Mouse (Mus musculus) urinary bladder, adult 2 months (tissue): ENCODE results near the gene Rrbp1. TPM values are rescaled to one million over a fixed set of nuclear protein-coding genes. Genes with fewer than 3 reads are reported as not detected.
A peak's percentile ranks its signal among the peaks of the same experiment; 100 is the strongest.

Source experiments
- DNase-seq: peaks from one replicate; pipeline ENCODE4 v3.0.0; 2022; ENCODE audit warnings: low spot score
- polyA plus RNA-seq: library from polyadenylated mRNA; depleted of rRNA; stranded (reverse); fragments of >200 nt; gene quantifications from 2 replicates; pipeline ENCODE4 v1.2.3, GENCODE M21; 2012; rRNA removed

Rrbp1 gene
- 163 and 206 TPM in 2 replicates for polyA plus RNA-seq

DNA sequence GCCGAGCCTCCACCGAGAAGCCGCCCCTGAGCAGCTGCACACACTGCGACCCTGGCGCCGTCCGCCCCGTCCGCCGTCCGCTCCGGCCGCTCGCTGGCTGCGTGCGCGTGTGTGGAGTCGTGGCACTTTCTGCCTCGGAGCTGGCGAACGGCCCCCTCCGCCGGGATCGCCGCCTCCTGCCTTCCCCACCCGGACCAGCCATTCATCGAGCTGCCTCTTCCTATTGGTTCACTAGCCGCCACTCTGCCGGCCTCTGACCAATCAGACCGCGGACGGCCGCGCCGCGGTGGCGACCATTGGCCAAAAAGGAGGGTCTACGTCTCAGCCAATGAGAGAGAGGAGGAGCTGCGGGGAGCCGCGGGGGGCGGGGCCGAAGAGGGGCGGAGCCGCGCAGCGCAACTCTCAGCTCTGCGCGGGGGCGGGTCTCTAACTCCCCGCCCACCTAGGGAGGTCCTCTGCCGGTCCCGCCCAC, at the start of gene Rrbp1:
Gene Rrbp1, minus strand, starts transcription at position 184 of the 472 bp plus-strand sequence.
- DNase-seq, result peak; percentile 97

DNA sequence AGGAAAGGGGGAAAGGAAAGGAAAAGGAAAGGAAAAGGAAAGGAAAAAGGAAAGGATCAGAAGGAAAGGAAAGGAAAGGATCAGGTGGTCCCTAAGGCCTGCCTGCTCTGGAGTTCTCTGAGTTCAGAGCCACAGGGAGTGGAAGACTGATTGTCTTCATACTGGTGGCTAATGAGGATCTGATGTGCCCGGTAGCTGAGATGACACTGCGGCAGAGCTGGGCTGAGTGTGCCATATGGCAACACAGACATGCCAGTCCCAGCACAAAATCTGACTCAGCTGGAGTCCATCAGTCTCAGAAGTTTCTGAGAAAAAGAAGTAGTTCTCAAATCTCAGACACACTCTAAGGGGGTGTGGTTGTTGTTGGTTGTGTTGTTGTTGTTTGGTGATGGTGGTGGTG, 46.7 kb upstream of the Rrbp1 start:
- DNase-seq, result no peak

DNA sequence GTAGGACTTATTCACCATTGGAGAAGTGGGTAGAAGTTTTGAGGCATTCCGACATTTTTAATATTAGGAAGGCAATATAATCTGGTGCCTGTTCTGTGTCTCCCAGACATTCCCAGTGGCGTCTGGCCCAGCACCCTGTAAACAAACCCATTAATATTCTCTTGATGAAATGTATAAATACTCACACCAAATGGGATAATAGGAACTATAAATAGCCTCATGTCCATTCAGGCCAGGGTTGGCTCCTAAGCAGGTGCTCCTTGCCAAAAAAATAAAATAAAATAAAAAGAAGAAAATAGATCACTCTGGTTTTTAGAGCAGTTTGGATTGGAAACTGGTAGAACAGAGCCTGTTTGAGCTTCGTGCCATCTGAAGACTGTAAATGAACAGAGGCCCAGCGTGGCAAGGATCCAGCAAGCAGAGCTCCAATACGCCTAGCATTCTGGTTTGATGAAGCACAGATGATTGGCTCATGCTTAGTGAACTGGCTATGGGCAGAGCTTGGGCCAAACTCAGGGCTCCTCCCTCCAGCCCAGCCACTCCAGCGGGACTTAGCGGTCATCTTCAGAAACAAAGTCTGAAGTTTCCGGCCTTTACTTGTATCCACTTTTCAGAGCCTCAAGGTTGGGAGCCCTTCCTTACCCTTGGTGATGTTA, 41.5 kb upstream of the Rrbp1 start:
- DNase-seq, result no peak

DNA sequence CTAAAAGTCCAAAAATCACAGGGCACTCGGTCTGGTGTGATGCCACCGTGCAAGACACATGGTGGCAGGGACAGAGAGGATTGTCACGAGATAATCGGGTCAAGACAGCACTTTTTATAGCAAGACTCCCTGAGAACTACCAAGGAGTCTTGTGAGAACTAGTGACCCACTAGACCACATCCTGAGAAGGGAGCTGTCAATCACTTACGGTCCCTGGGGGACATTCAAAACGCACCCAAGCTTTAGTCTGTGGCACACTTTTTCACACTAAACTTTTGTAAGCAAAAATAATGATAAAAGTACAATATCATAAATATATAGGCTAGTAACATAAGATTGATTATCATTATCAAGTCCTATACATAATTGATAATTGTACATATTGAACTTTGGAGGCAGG, 39.8 kb upstream of the Rrbp1 start:
- DNase-seq, result no peak

DNA sequence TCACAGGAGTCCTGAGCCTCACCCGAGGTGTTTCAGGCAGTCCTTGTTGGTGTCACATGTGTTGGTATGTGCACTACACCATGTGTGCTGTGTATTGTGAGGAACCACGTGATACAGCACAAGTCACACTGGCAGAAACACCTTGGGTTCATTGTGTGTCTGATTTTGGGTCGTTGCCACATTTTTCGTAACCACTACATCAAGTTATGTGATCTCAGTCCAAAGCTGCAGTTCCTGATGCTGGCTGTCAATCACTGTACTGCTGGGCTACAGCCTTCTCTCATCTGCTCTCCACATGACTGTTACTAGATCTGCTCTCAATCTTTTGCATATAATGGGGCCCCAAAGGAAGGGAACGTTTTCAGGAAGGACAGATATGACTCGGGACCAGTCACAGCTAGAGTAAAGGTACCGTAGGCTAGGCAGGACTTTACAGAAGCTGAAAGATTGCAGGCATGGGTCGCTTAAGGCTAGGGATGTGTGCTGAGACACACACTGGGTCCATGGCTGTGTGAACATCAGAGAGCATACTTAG, 39.1 kb upstream of the Rrbp1 start:
- DNase-seq, result no peak

DNA sequence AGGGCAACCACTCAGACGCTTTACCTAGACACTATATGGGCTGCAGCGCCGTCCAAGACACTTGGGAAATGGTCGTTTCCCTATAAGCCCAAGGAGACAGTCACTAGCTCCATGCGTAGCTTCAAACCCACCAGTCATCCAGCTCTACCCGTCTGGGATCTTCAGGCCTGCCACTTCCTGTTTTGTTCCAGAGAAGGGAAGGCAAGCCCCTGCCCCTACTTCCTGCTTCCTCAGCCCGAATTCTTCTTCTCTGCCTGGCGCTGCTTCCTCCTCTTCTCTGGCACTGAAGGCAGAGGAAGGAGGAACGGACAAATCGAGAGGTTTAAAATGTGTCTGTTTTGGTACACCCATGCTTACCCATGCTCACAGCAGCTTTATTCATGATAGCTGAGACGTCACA, 35.9 kb upstream of the Rrbp1 start:
- no peak for DNase-seq

DNA sequence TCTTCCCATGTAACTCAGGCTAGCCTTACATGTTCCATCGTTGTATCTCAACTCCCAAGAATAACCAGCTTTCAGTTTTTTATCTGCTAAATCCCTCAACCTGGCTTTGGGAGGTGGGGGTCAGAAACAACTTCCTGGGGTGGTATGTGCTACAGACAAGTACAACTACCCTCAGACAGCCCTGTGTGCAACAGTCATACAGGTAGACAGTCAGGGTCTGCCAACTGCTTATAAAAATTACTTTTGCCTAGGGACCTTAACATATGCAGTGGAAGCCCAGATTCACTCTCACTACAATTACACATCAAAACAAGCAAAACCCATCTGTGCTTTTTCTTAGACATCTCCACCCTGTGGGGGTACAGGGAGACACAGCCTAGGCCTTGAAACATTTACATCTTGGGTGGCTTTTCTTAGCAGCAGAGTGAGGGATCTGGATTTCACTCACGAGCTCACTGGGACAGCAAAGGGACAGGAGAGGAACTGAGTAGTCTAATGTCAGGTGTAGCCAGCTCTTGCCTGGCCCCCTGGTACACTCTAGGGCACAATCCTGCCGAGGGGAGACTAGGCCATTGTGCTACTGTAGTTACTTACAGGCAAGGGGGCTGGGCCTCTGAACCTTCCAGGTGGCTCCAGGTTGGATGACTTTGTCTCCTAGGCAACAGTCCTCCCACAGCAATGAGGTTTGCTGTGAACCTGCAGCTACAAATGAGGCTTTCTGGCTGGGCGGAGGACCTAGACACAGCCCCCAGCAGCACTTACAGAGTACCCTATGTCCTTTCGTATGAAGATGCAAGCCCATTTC, 34.9 kb upstream of the Rrbp1 start:
- DNase-seq, result no peak

DNA sequence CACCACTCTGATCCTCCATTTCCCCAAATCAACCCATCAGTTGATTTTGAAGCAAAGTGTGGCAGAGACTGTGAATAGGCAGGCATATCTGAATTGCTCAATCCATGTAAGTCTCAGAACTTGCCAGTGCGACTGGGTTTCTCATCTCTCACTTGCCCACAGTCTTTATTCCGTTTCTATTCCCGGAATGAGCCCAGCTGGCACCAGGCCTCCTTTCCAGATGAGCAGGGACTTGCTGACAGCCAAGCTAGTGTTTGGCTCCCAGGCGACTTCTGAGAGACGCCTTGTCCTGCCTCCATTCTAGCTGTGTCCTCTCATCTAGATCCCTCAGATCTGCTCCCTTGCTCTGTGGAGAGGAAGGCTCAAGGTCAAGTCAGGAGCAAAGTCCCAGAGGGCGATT, 33.7 kb upstream of the Rrbp1 start:
- DNase-seq, result no peak

DNA sequence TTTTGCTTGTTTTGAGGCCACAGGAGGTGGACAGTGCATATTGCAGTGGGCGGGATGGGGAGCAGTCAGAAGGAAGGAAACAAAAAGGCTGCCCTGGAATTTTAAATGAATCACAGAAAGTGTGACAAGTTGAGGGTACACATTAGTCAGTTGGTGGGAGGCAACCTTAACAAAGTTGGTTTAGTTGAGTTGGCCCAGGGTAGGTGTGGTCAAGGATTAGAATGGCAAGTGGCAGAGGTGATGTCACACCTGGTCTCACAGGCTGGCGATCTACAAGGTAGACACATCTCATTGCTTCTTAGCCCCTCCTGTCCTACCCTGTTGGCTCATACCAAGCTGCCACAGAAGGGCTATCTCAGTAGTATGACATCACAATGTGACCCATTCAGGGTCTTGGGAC, 21.6 kb upstream of the Rrbp1 start, which contains the start of gene Banf2:
Gene Banf2, plus strand, starts transcription at position 396 of the 400 bp plus-strand sequence.
- DNase-seq, result no peak

DNA sequence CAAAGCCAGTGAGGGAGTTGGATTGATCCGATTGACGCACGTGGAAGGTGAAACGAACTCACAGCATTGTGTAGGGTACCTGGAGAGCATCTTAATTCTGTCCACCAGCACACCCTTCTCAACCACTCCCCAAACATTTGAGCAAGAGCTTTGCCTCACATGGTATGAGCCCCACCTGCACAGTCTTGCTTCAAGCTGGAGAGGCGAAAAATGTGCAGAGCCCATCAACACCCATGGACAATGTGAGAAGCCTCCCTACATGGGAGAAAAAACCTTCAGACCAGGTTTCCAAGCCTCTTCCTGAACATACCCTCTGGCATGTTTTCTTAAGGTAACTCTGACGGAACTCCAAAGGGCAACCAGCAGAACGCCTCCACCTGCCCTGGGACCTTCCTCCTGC, 19.7 kb upstream of the Rrbp1 start:
- no peak for DNase-seq

DNA sequence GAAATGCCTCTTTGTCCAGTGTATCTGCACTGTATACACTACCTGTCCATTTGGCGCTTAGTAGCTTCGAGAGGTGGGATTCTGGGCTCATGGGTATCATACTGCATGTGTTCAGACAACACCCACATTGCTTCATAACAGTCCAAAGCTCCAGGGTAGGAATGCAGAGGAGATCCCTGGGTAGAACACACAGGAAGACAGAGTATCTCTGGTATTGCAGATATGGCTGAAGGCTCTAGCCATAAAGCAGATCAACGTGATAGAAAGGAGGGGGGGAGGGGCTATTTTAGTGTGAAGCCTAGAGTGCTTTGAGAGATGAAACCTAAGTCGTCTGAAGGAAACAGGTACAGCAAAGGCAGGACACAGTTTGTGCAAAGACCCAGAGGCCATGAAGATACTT, 15.4 kb upstream of the Rrbp1 start:
- no peak for DNase-seq

DNA sequence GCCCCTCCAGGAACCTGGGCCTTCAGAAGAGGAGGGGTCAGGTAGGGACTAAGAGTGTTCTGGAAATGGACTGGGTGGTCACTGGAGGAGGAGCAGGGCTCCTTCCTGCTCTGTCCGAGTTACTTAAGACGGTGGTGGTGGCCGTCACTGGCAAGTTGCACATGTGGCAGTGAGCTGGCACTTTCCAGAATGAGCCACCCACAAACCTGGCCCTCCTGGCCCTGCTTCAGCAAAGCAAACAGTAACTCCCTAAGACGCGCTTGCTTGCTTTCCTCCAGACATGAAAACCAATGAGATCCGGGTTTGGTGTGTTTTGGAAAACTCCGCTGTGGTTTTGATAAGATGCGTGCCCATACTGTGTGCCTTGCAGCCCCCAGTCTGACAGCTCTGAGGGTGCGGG, 14.3 kb upstream of the Rrbp1 start:
- no peak for DNase-seq

DNA sequence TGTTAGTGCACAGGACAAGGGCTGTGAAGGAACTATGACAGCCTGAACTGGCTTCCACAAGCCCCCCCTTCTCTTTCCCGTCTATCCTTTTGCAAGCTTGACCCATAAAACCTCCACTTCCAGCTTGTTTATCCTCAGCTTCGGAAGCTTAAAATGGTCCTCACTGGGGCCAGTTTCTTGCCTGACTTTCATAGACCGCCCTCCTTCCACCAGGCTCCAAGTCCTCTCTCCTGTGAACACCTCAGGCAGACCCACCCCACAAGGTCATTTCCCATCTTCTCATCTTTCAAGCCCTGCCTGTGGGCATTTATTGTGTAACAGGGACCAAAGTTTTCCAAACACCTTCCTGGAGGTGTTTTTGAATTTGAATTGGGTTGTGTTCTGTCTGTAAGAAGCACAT, 11.4 kb upstream of the Rrbp1 start:
- DNase-seq, result no peak

DNA sequence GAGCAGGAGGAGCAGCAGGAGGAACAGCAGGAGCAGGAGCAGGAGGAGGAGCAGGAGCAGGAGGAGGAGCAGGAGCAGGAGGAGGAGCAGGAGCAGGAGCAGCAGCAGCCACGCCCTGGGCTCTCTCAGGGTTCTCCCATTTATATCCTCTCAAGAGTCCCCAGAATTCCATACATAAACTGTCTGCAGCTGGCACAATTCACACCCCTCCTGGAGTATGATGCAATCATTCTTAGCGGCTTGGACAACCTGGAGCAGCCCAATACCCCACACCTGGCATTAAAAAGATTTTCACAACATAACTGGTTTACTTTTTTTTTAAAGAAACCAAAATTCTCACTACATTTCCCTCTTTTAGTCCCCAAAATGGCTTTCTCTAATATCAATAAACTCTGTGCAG, 8.9 kb upstream of the Rrbp1 start:
- DNase-seq, result no peak

DNA sequence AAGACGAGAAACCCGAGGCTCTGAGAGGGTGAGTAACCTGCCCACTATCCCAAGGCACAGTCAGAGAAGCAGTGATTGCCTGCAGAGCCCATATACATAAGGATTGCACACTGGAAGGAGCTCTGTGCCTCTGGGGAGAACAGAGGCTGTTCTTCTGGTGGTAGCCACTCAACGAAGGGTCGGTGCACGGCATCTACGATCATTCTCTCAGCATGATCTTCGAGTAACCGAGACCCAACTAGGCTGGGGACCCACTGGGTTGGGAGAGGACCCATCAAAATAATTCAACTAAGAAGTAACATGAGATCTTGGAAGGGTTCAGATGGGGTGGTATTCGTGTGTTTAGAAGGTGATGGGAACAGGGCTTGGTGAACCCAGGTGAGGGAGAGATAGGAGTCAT, 4.8 kb upstream of the Rrbp1 start:
- no peak for DNase-seq

DNA sequence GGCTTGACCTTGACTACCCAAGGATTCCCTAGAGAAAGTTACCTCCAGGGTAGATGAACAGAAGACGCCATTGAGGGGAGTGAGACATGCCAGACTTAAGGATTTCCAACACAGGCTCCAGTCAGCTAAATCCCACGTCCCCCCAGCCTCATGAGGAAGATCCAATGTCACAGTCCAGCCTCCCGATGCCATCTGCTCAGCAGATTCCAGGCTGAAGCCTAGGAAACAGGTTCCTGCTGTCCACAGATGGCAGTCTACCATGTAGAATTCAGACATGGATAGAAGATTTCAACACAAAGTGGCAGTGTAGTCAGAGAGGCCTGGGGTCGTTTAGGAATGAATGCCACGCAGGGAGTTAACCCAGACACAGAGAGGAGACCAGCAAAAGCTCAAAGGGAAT, 3.4 kb upstream of the Rrbp1 start:
- no peak for DNase-seq

DNA sequence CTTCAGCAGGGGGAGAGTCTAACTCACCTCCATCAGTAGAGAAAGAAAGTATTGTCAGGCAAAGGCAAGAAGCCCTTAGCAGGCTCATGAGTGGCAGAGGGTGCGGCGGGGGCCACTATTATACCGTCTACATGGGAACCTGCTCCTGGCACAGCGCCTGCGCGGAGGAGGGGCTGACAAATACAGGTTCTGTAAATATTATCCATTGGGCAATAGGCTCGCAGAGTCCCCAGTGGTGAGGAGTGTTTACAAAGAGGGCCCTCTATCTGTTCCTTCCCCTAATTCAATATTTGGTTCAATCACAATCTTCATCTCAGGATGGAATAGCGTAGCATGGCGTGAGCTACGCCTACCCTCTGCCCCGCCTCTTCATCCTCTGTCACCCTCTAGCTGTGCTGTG, 3.0 kb upstream of the Rrbp1 start:
- DNase-seq, result no peak

DNA sequence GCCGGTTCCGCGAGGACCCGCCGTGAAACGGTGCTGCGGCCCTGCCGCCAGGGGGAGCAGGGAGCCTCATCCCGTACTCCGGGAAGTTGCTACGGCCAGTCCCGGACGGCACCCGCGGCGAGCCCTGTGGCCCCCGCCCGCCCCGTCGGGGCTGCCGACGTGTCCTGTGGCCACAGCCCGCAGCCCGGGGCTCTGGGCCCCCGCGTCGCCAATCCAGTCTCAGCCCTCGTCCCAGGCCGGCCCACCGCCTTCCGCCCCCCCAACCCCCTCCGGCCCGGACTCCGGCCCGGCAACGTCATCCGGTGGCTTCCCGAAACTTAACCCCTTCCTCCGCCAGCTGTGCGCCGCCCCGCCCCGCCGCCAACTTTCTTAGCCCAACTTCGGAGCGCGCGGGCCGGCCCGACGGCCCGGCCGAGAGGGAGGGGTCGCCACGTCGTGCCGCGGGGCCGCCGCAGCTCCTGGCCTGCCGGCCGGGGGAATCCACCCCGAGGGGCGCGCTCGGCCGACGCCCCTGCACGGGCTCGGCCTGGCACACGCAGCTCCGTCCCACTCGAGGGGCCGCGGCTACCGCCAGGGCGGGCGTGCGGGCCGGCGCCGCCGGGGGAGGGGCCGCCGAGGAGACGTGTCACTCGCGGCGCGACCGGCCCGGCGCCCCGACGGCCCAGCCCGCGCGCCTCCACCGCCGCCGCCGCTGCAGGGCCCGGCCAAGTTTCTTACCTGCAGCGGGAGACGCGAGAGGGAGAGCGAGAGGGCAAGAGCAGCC, 600 bp downstream of the Rrbp1 start:
- DNase-seq, result peak; percentile 90

DNA sequence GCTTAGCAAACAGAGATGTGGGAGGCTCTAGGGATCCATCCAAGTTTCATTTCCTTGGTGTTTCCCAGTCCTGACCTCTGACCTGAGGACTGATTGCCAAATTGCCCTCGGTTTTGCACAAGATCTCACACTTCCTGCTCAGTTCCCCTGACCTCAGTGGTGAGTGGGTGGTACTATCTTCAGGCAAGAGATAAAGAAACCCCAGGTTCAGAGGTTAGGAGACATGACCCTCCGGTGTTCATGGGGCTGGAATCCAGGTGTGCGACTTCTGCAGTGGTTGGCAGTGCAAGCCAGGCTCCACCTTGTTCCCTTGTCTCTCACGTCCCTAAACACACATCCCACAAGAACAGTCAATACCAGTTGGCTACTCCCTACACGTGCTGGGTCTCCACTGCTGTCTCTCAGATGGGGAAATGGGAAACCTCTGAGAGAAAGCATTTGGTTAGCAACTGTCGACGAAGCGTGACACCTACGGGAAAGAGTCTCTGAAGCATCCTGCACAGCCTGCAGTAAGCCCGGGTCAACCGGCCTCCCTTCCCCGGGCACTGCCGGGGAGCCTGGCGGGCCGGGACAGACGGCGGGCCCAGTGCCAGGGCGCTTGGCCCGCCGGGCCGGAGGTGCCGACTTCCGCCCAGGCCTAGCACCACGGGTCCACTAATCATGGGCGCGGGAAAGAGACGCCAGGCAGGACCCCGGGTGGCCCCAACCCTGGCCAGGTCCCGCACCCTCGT, 1.3 kb downstream of the Rrbp1 start:
- no peak for DNase-seq

DNA sequence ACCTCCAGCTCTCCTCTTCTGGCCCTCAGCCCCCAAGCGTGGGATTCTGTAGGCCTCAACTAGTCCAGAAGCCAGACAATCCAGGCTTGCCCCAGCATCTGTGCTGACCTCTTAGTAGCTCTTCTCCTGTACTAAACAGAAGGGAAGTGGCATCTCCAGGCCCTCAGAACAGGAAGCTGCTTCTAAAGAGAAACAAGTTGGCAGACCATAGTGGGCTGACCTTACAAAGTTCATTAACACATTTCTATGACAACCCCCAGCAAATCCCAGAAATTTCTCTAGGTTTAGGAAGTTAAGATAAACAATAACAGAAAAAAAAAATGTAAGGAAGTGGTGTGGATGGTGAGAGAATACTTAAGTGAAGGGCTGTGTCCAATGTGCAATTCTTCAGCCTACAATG, 2.0 kb downstream of the Rrbp1 start:
- no peak for DNase-seq

DNA sequence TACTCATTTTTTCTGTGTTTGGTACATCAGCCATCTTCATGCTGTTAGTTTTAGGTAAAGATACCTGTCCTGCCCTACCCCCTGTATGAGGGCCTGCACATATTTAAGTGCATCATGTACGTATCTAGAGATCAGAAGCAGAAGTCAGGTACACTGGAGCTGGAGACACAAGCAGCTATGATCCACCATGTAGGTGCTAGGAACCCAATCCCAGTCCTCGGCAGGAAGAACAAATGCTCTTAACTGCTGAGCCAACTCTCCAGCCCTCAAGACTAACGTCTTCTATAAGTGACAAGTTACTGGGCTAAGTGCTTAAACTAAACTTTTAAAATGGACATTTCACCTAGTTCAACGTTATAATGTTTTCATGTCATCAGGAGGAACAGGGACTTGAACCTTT, 3.9 kb downstream of the Rrbp1 start:
- DNase-seq, result no peak

DNA sequence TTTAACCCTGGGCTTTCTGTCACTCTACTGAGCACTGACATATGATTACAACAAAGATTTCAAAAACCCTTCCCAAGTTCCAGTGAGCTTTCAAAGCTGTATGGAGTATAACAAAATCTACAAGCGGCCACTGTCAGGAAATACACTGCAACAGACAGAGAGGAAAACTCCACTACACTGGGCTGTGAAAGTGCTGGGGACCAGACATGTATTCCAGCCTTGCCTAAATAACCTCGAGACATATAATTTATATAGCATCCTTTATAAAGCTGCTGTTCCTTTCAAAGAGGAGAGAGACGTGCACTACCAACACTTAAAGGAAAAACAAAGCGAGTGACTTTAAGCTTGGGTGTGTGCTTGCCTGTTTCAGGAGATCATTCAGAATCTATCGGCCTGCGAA, 4.4 kb downstream of the Rrbp1 start:
- DNase-seq, result no peak
